Mouse (Mus musculus) MEL (cell line): ENCODE results near the gene Agpat1. TPM values are rescaled to one million over a fixed set of nuclear protein-coding genes. Genes with fewer than 3 reads are reported as not detected.
A peak's percentile ranks its signal among the peaks of the same experiment; 100 is the strongest.

Source experiments
- DNase-seq: peaks from one replicate; pipeline ENCODE4 v3.0.0; 2011; ENCODE audit warnings: low read depth, low spot score
- H3K27ac ChIP-seq: 2 replicates; pipeline ENCODE4 v1.5.1; 2012; ENCODE audit warnings: low read depth, mild to moderate bottlenecking, control low read depth, low read length, moderate library complexity; ENCODE audit not compliant: control insufficient read depth
- H3K27me3 ChIP-seq, 2 experiments: fragments of 150-350 bp in 1 of 2; sonication (generic) in 1 of 2; 2 replicates each; pipeline ENCODE4 v1.6.1; 2012; ENCODE audit warnings: low read length in 2 of 2, mild to moderate bottlenecking in 2 of 2, improper control_type of control experiment in 1 of 2, moderate library complexity in 1 of 2; ENCODE audit not compliant: insufficient read depth in 2 of 2, control insufficient read depth in 1 of 2
- H3K36me3 ChIP-seq, 2 experiments: 2 replicates each; pipeline ENCODE4 v1.6.1; 2012 to 2014; ENCODE audit warnings: low read length in 2 of 2, improper control_type of control experiment in 1 of 2, inconsistent platforms in 1 of 2, mild to moderate bottlenecking in 1 of 2; ENCODE audit not compliant: insufficient read depth in 2 of 2, control insufficient read depth in 1 of 2
- H3K4me1 ChIP-seq, 2 experiments: fragments of 150-350 bp in 1 of 2; sonication (generic) in 1 of 2; 2 replicates each; pipeline ENCODE4 v1.6.1; 2012; ENCODE audit warnings: low read length in 2 of 2, improper control_type of control experiment in 1 of 2, mild to moderate bottlenecking in 1 of 2; ENCODE audit not compliant: insufficient read depth in 2 of 2, control insufficient read depth in 1 of 2
- H3K4me3 ChIP-seq, 2 experiments: fragments of 150-350 bp in 1 of 2; sonication (generic) in 1 of 2; 2 replicates each; pipeline ENCODE4 v1.5.1; 2012; ENCODE audit warnings: low read depth in 2 of 2, low read length in 2 of 2, mild to moderate bottlenecking in 2 of 2, moderate library complexity in 2 of 2, control low read depth in 1 of 2, improper control_type of control experiment in 1 of 2; ENCODE audit not compliant: control insufficient read depth in 1 of 2, insufficient read depth in 1 of 2
- H3K79me2 ChIP-seq: 2 replicates; pipeline ENCODE4 v1.6.1; 2012; ENCODE audit warnings: mild to moderate bottlenecking, low read length, moderate library complexity; ENCODE audit not compliant: control insufficient read depth, poor library complexity, insufficient read depth
- H3K9ac ChIP-seq: 2 replicates; pipeline ENCODE4 v1.6.1; 2012; ENCODE audit warnings: low read depth, mild to moderate bottlenecking, control low read depth, low read length, moderate library complexity; ENCODE audit not compliant: control insufficient read depth, poor library complexity, severe bottlenecking
- H3K9me3 ChIP-seq: fragments of 150-350 bp; sonication (generic); replicated peaks from 2 replicates; pipeline ENCODE4 v1.6.1; 2012; ENCODE audit warnings: mild to moderate bottlenecking, low read length, improper control_type of control experiment, moderate library complexity; ENCODE audit not compliant: insufficient read depth
- CHD1 ChIP-seq: IDR thresholded peaks from 2 replicates; pipeline ENCODE4 v1.6.1; 2012; ENCODE audit warnings: low read depth, mild to moderate bottlenecking, inconsistent platforms, low read length, improper control_type of control experiment
- CHD2 ChIP-seq: IDR thresholded peaks from 2 replicates; pipeline ENCODE4 v1.6.1; 2011; ENCODE audit warnings: low read length, improper control_type of control experiment
- CTCF ChIP-seq, 3 experiments: IDR thresholded peaks in 2 of 3; conservative IDR thresholded peaks in 1 of 3; 2 replicates each; pipeline ENCODE4 v1.5.1; 2011 to 2012; ENCODE audit warnings: low read length in 3 of 3, low read depth in 2 of 3, mild to moderate bottlenecking in 2 of 3, improper control_type of control experiment in 1 of 3, inconsistent platforms in 1 of 3, mixed read lengths in 1 of 3, moderate library complexity in 1 of 3; ENCODE audit not compliant: control insufficient read depth in 1 of 3, insufficient read depth in 1 of 3, poor library complexity in 1 of 3, severe bottlenecking in 1 of 3
- E2F4 ChIP-seq: IDR thresholded peaks from 2 replicates; pipeline ENCODE4 v1.6.1; 2011; ENCODE audit warnings: low read depth, low read length, improper control_type of control experiment, borderline replicate concordance
- ELF1 ChIP-seq: IDR thresholded peaks from 2 replicates; pipeline ENCODE4 v1.6.1; 2014; ENCODE audit warnings: low read depth, mild to moderate bottlenecking, inconsistent platforms, low read length, improper control_type of control experiment, moderate library complexity
- EP300 ChIP-seq, 2 experiments: IDR thresholded peaks; 2 replicates each; pipeline ENCODE4 v1.6.1; 2011; ENCODE audit warnings: improper control_type of control experiment in 2 of 2, low read length in 2 of 2, low read depth in 1 of 2, mild to moderate bottlenecking in 1 of 2
- GABPA ChIP-seq: IDR thresholded peaks from 2 replicates; pipeline ENCODE4 v1.6.1; 2012; ENCODE audit warnings: low read depth, mild to moderate bottlenecking, inconsistent platforms, low read length, improper control_type of control experiment, moderate library complexity
- GATA1 ChIP-seq: IDR thresholded peaks from 2 replicates; pipeline ENCODE4 v1.6.1; 2011; ENCODE audit warnings: low read depth, low read length, improper control_type of control experiment
- HCFC1 ChIP-seq: IDR thresholded peaks from 2 replicates; pipeline ENCODE4 v1.6.1; 2012; ENCODE audit warnings: low read depth, mild to moderate bottlenecking, inconsistent platforms, low read length, improper control_type of control experiment, moderate library complexity
- JUND ChIP-seq: IDR thresholded peaks from 2 replicates; pipeline ENCODE4 v1.6.1; 2011; ENCODE audit warnings: low read depth, mild to moderate bottlenecking, improper control_type of control experiment, low read length
- MAFK ChIP-seq: IDR thresholded peaks from 2 replicates; pipeline ENCODE4 v1.6.1; 2011; ENCODE audit warnings: low read depth, mild to moderate bottlenecking, low read length, improper control_type of control experiment, borderline replicate concordance
- MAX ChIP-seq: IDR thresholded peaks from 2 replicates; pipeline ENCODE4 v1.6.1; 2011; ENCODE audit warnings: low read length, improper control_type of control experiment
- MYB ChIP-seq: IDR thresholded peaks from 2 replicates; pipeline ENCODE4 v1.6.1; 2011; ENCODE audit warnings: mild to moderate bottlenecking, low read depth, low read length, improper control_type of control experiment
- MYC ChIP-seq: IDR thresholded peaks from 2 replicates; pipeline ENCODE4 v1.6.1; 2011; ENCODE audit warnings: low read depth, mild to moderate bottlenecking, low read length, improper control_type of control experiment, moderate library complexity
- NELFE ChIP-seq: IDR thresholded peaks from 2 replicates; pipeline ENCODE4 v1.6.1; 2011; ENCODE audit warnings: low read depth, low read length, improper control_type of control experiment
- NRF1 ChIP-seq: IDR thresholded peaks from 2 replicates; pipeline ENCODE4 v1.6.1; 2014; ENCODE audit warnings: low read depth, mild to moderate bottlenecking, inconsistent platforms, low read length, improper control_type of control experiment, moderate library complexity; ENCODE audit not compliant: poor library complexity, insufficient read depth, severe bottlenecking
- POLR2AphosphoS2 ChIP-seq: IDR thresholded peaks from 2 replicates; pipeline ENCODE4 v1.6.1; 2011; ENCODE audit warnings: low read length, improper control_type of control experiment
- POLR2AphosphoS5 ChIP-seq: IDR thresholded peaks from 2 replicates; pipeline ENCODE4 v1.6.1; 2012; ENCODE audit warnings: low read depth, borderline replicate concordance, mild to moderate bottlenecking, inconsistent platforms, low read length, moderate library complexity, mixed read lengths
- RAD21 ChIP-seq: IDR thresholded peaks from 2 replicates; pipeline ENCODE4 v1.6.1; 2011; ENCODE audit warnings: mild to moderate bottlenecking, low read depth, low read length, improper control_type of control experiment
- RCOR1 ChIP-seq: IDR thresholded peaks from 2 replicates; pipeline ENCODE4 v1.6.1; 2012; ENCODE audit warnings: low read depth, mild to moderate bottlenecking, inconsistent platforms, low read length, improper control_type of control experiment
- SIN3A ChIP-seq: IDR thresholded peaks from 2 replicates; pipeline ENCODE4 v1.6.1; 2012; ENCODE audit warnings: low read length, improper control_type of control experiment, inconsistent platforms
- SMC3 ChIP-seq: IDR thresholded peaks from 2 replicates; pipeline ENCODE4 v1.6.1; 2011; ENCODE audit warnings: low read depth, low read length, improper control_type of control experiment
- TAL1 ChIP-seq: IDR thresholded peaks from 2 replicates; pipeline ENCODE4 v1.6.1; 2012; ENCODE audit warnings: mild to moderate bottlenecking, inconsistent platforms, low read length, moderate library complexity, mixed read lengths
- TBP ChIP-seq: IDR thresholded peaks from 2 replicates; pipeline ENCODE4 v1.8.0; 2011; ENCODE audit warnings: low read depth, low read length, improper control_type of control experiment
- TCF12 ChIP-seq: IDR thresholded peaks from 2 replicates; pipeline ENCODE4 v1.6.1; 2014; ENCODE audit warnings: low read depth, mild to moderate bottlenecking, inconsistent platforms, low read length, improper control_type of control experiment, moderate library complexity
- UBTF ChIP-seq: IDR thresholded peaks from 2 replicates; pipeline ENCODE4 v1.6.1; 2012; ENCODE audit warnings: low read depth, mild to moderate bottlenecking, inconsistent platforms, low read length, improper control_type of control experiment, moderate library complexity, borderline replicate concordance; ENCODE audit not compliant: insufficient read depth
- USF1 ChIP-seq: IDR thresholded peaks from 2 replicates; pipeline ENCODE4 v1.6.1; 2014; ENCODE audit warnings: low read depth, mild to moderate bottlenecking, inconsistent platforms, low read length, improper control_type of control experiment, moderate library complexity
- USF2 ChIP-seq, 2 experiments: IDR thresholded peaks; 2 replicates each; pipeline ENCODE4 v1.6.1; 2011 to 2012; ENCODE audit warnings: improper control_type of control experiment in 2 of 2, low read length in 2 of 2, borderline replicate concordance in 1 of 2, inconsistent platforms in 1 of 2, low read depth in 1 of 2, mild to moderate bottlenecking in 1 of 2; ENCODE audit not compliant: insufficient read depth in 1 of 2
- ZC3H11A ChIP-seq: IDR thresholded peaks from 2 replicates; pipeline ENCODE4 v1.6.1; 2012; ENCODE audit warnings: low read depth, mild to moderate bottlenecking, inconsistent platforms, low read length, improper control_type of control experiment
- ZNF384 ChIP-seq: IDR thresholded peaks from 2 replicates; pipeline ENCODE4 v1.6.1; 2012; ENCODE audit warnings: low read depth, mild to moderate bottlenecking, inconsistent platforms, low read length, improper control_type of control experiment
- polyA plus RNA-seq, 2 experiments: library from polyadenylated mRNA; stranded (reverse) in 1 of 2; unstranded in 1 of 2; fragments of >175 nt in 1 of 2; fragments of >200 nt in 1 of 2; gene quantifications; 2 replicates each; pipeline versions ENCODE4 v1.2.1 to v1.2.4; 2012; ENCODE audit warnings: low replicate concordance in 2 of 2, low read depth in 1 of 2; ENCODE audit not compliant: insufficient read length in 2 of 2, insufficient read depth in 1 of 2, missing spikeins in 1 of 2
- total RNA-seq: library from RNA; depleted of rRNA; stranded (reverse); fragments of 300-350 nt; gene quantifications from 2 replicates; pipeline ENCODE4 v1.2.3, GENCODE M21; 2012

The Agpat1 gene
- total and polyA plus RNA-seq, 3 experiments: 85.2 to 153 TPM; not detected in 1

- no peak for DNase-seq
- Histone ChIP-seq H3K27ac (no peak within 1 kb of the TSS), H3K9ac (no peak within 1 kb of the TSS), H3K79me2 (no peaks in the 10 kb centered on the region), H3K4me1 (peaks cover 5 to 19% of the 10 kb centered on the region in 2 experiments; a peak in 3 of 4 replicates), H3K27me3 (no peaks in the 10 kb centered on the region)
- no peak for TF ChIP-seq MAFK
- no peak for TF ChIP-seq ZNF384
- TF ChIP-seq SMC3: no peak
- TF ChIP-seq USF1: no peak
- no peak for TF ChIP-seq HCFC1
- TF ChIP-seq, all 39 proteins: peak for 0
- no peak within 1 kb of the TSS for H3K4me3 ChIP-seq
- no peaks in the 10 kb centered on the region for H3K9me3 ChIP-seq
- H3K36me3 ChIP-seq: peaks cover 0 to 13% of the 10 kb centered on the region in 2 experiments; a peak in 2 of 4 replicates
Measured at GRCm38 (mm10) chr17:34615871-34616270, 11.8 kb downstream of the Agpat1 start, which contains the start of gene Egfl8. Gene Egfl8 (minus strand): TSS chr17:34615971.

GRCm38 (mm10) chr17:34618999-34619398 is 14.9 kb downstream of the Agpat1 start:
- Histone ChIP-seq H3K9me3 (no peaks in the 10 kb centered on the region), H3K27ac (no peak overlapping the region), H3K4me1 (peaks cover 2 to 14% of the 10 kb centered on the region in 2 experiments; a peak in 3 of 4 replicates), H3K36me3 (peaks cover 0 to 10% of the 10 kb centered on the region in 2 experiments; a peak in 3 of 4 replicates), H3K27me3 (no peaks in the 10 kb centered on the region), H3K9ac (no peak overlapping the region), H3K79me2 (no peaks in the 10 kb centered on the region), H3K4me3 (no peak overlapping the region)
- peak; percentile 90 for DNase-seq
- no peak for TF ChIP-seq MYB
- no peak for TF ChIP-seq USF2 (IDR thresholded peaks at IDR 0.05; ENCODE audit: borderline replicate concordance in 1 of 2, insufficient read depth in 1 of 2, low read depth in 1 of 2, low read length in 2 of 2)
- no peak for TF ChIP-seq HCFC1
- no peak for TF ChIP-seq JUND
- TF ChIP-seq NRF1: no peak
- TF ChIP-seq TCF12: no peak
- no peak for TF ChIP-seq CHD2
- TF ChIP-seq MAX: no peak
- TF ChIP-seq TBP: no peak
- TF ChIP-seq SIN3A: no peak
- no peak for TF ChIP-seq USF1
- no peak for TF ChIP-seq POLR2AphosphoS2
- no peak for TF ChIP-seq MYC
- no peak for TF ChIP-seq ZNF384
- TF ChIP-seq POLR2AphosphoS5: no peak
- TF ChIP-seq EP300 (IDR thresholded peaks at IDR 0.05; ENCODE audit: low read depth in 1 of 2, low read length in 2 of 2): no peak
- TF ChIP-seq CTCF (IDR thresholded peaks at IDR 0.05 in 2 of 3, conservative IDR thresholded peaks at IDR 0.05 in 1 of 3; ENCODE audit: control insufficient read depth in 1 of 3, insufficient read depth in 1 of 3, low read depth in 2 of 3, low read length in 3 of 3, poor library complexity in 1 of 3, severe bottlenecking in 1 of 3): peak; percentile 72 to 96 (median 85)
- no peak for TF ChIP-seq UBTF
- no peak for TF ChIP-seq TAL1
- no peak for TF ChIP-seq E2F4
- TF ChIP-seq GABPA: no peak
- no peak for TF ChIP-seq ELF1
- no peak for TF ChIP-seq NELFE
- peak; percentile 77 for TF ChIP-seq RAD21
- peak; percentile 42 for TF ChIP-seq ZC3H11A
- no peak for TF ChIP-seq RCOR1
- peak; percentile 86 for TF ChIP-seq SMC3
- TF ChIP-seq CHD1: no peak
- peak; percentile 51; the same call in 1 of the 2 replicates for TF ChIP-seq GATA1
- TF ChIP-seq, all 39 proteins: peak for 5
